Mouse (Mus musculus): ENCODE results near the gene Zfp637. TPM values are rescaled to one million over a fixed set of nuclear protein-coding genes. Genes with fewer than 3 reads are reported as not detected.

The Zfp637 gene
- total and polyA plus RNA-seq, 2 experiments from 2014 or later: 109 to 110 TPM

- Histone ChIP-seq H3K4me2 (ENCODE audit: low read depth, low read length) (no peak overlapping the region), H3K9me3 (ENCODE audit: low read length) (no peaks in the 10 kb centered on the region), H3K4me1 (ENCODE audit: insufficient read depth, low read length) (no peaks in the 10 kb centered on the region), H3K9ac (replicated peaks; ENCODE audit: low read length) (no peak overlapping the region), H3K27ac (no peak overlapping the region), H3K27me3 (ENCODE audit: insufficient read depth, low read length) (no peaks in the 10 kb centered on the region), H3K4me3 (ENCODE audit: low read length) (no peak overlapping the region), H3K36me3 (ENCODE audit: insufficient read depth, low read length) (no peaks in the 10 kb centered on the region)
- WGBS: 82% methylated on average over 5 of the region's 5 CpGs
- ATAC-seq: no peak
- no peak for DNase-seq (ENCODE audit: low spot score)
- no peak for TF ChIP-seq CTCF (IDR thresholded peaks at IDR 0.05; ENCODE audit: low read depth)
These were observed 29.7 kb upstream of the Zfp637 start for GRCm38 (mm10) chr6:117811256-117811655.

GRCm38 (mm10) chr6:117814681-117815080 lies 26.3 kb upstream of the Zfp637 start:
- no peaks in the 10 kb centered on the region for H3K4me1 ChIP-seq (ENCODE audit: insufficient read depth, low read length)
- H3K4me2 ChIP-seq (ENCODE audit: low read depth, low read length): no peak overlapping the region
- H3K9me3 ChIP-seq (ENCODE audit: low read length): no peaks in the 10 kb centered on the region
- no peaks in the 10 kb centered on the region for H3K27me3 ChIP-seq (ENCODE audit: insufficient read depth, low read length)
- H3K36me3 ChIP-seq (ENCODE audit: insufficient read depth, low read length): no peaks in the 10 kb centered on the region
- H3K27ac ChIP-seq: no peak overlapping the region
- ATAC-seq: no peak
- no peak overlapping the region for H3K4me3 ChIP-seq (ENCODE audit: low read length)
- no peak for DNase-seq (ENCODE audit: low spot score)
- H3K9ac ChIP-seq (replicated peaks; ENCODE audit: low read length): no peak overlapping the region
- no peak for TF ChIP-seq CTCF (IDR thresholded peaks at IDR 0.05; ENCODE audit: low read depth)

- H3K36me3 ChIP-seq (ENCODE audit: insufficient read depth, low read length): no peaks in the 10 kb centered on the region
- TF ChIP-seq CTCF (IDR thresholded peaks at IDR 0.05; ENCODE audit: low read depth): no peak
- no peaks in the 10 kb centered on the region for H3K9me3 ChIP-seq (ENCODE audit: low read length)
- H3K4me1 ChIP-seq (ENCODE audit: insufficient read depth, low read length): no peaks in the 10 kb centered on the region
- WGBS: 78% methylated on average over 4 of the region's 5 CpGs
- no peak overlapping the region for H3K9ac ChIP-seq (replicated peaks; ENCODE audit: low read length)
- ATAC-seq: no peak
- H3K27ac ChIP-seq: no peak overlapping the region
- H3K4me2 ChIP-seq (ENCODE audit: low read depth, low read length): no peak overlapping the region
- no peak overlapping the region for H3K4me3 ChIP-seq (ENCODE audit: low read length)
- no peak for DNase-seq (ENCODE audit: low spot score)
- H3K27me3 ChIP-seq (ENCODE audit: insufficient read depth, low read length): no peaks in the 10 kb centered on the region
These were observed 23.9 kb upstream of the Zfp637 start for GRCm38 (mm10) chr6:117817108-117817541.

GRCm38 (mm10) chr6:117820327-117820726 lies 20.7 kb upstream of the Zfp637 start:
- H3K9ac ChIP-seq (replicated peaks; ENCODE audit: low read length): no peak overlapping the region
- no peak overlapping the region for H3K27ac ChIP-seq
- H3K36me3 ChIP-seq (ENCODE audit: insufficient read depth, low read length): no peaks in the 10 kb centered on the region
- 63% methylated on average over 14 of the region's 14 CpGs for WGBS
- H3K9me3 ChIP-seq (ENCODE audit: low read length): no peaks in the 10 kb centered on the region
- DNase-seq (ENCODE audit: low spot score): peak; percentile 71
- H3K4me2 ChIP-seq (ENCODE audit: low read depth, low read length): no peak overlapping the region
- peak; percentile 70; the same call in 1 of the 2 replicates for ATAC-seq
- TF ChIP-seq CTCF (IDR thresholded peaks at IDR 0.05; ENCODE audit: low read depth): no peak
- no peak overlapping the region for H3K4me3 ChIP-seq (ENCODE audit: low read length)
- no peaks in the 10 kb centered on the region for H3K27me3 ChIP-seq (ENCODE audit: insufficient read depth, low read length)
- no peaks in the 10 kb centered on the region for H3K4me1 ChIP-seq (ENCODE audit: insufficient read depth, low read length)

- WGBS: 18% methylated on average over 4 of the region's 4 CpGs
- ATAC-seq: peak; percentile 57
- no peaks in the 10 kb centered on the region for H3K36me3 ChIP-seq (ENCODE audit: insufficient read depth, low read length)
- H3K27me3 ChIP-seq (ENCODE audit: insufficient read depth, low read length): no peaks in the 10 kb centered on the region
- TF ChIP-seq CTCF (IDR thresholded peaks at IDR 0.05; ENCODE audit: low read depth): peak; percentile 86
- H3K4me1 ChIP-seq (ENCODE audit: insufficient read depth, low read length): no peaks in the 10 kb centered on the region
- DNase-seq (ENCODE audit: low spot score): peak; percentile 87
- no peak overlapping the region for H3K9ac ChIP-seq (replicated peaks; ENCODE audit: low read length)
- no peak overlapping the region for H3K4me2 ChIP-seq (ENCODE audit: low read depth, low read length)
- H3K9me3 ChIP-seq (ENCODE audit: low read length): no peaks in the 10 kb centered on the region
- H3K27ac ChIP-seq: no peak overlapping the region
- H3K4me3 ChIP-seq (ENCODE audit: low read length): no peak overlapping the region
These were observed 15.6 kb upstream of the Zfp637 start for GRCm38 (mm10) chr6:117825369-117825768.

- Histone ChIP-seq H3K4me1 (ENCODE audit: insufficient read depth, low read length) (no peaks in the 10 kb centered on the region), H3K27ac (no peak overlapping the region), H3K4me3 (ENCODE audit: low read length) (no peak overlapping the region), H3K9me3 (ENCODE audit: low read length) (no peaks in the 10 kb centered on the region), H3K4me2 (ENCODE audit: low read depth, low read length) (no peak overlapping the region), H3K36me3 (ENCODE audit: insufficient read depth, low read length) (no peaks in the 10 kb centered on the region), H3K27me3 (ENCODE audit: insufficient read depth, low read length) (no peaks in the 10 kb centered on the region), H3K9ac (replicated peaks; ENCODE audit: low read length) (no peak overlapping the region)
- TF ChIP-seq CTCF (IDR thresholded peaks at IDR 0.05; ENCODE audit: low read depth): peak; percentile 86
- DNase-seq (ENCODE audit: low spot score) (peak; percentile 78), ATAC-seq (peak; percentile 51; the same call in 1 of the 2 replicates)
- 17% methylated on average over 9 of the region's 9 CpGs for WGBS
These were observed 12.7 kb upstream of the Zfp637 start for GRCm38 (mm10) chr6:117828273-117828672.

- Histone ChIP-seq H3K4me2 (ENCODE audit: low read depth, low read length) (peak overlapping the region; percentile 82), H3K9ac (replicated peaks; ENCODE audit: low read length) (peak overlapping the region; percentile 98), H3K36me3 (ENCODE audit: insufficient read depth, low read length) (peaks cover 27% of the 10 kb centered on the region), H3K4me3 (ENCODE audit: low read length) (peak overlapping the region; percentile 83), H3K4me1 (ENCODE audit: insufficient read depth, low read length) (peaks cover 10% of the 10 kb centered on the region; the same call in 1 of the 2 replicates), H3K9me3 (ENCODE audit: low read length) (no peaks in the 10 kb centered on the region), H3K27ac (peak overlapping the region; percentile 96), H3K27me3 (ENCODE audit: insufficient read depth, low read length) (no peaks in the 10 kb centered on the region)
- ATAC-seq: no peak
- TF ChIP-seq CTCF (IDR thresholded peaks at IDR 0.05; ENCODE audit: low read depth): no peak
- WGBS: 12% methylated on average over 12 of the region's 12 CpGs
- peak; percentile 29 for DNase-seq (ENCODE audit: low spot score)
These were observed 553 bp downstream of the Zfp637 start for GRCm38 (mm10) chr6:117841511-117841955.

Data from hindbrain, postnatal 0 days (tissue).